Mouse (Mus musculus): Measurements from ENCODE around the gene Pde1b.

The Pde1b gene

DNA sequence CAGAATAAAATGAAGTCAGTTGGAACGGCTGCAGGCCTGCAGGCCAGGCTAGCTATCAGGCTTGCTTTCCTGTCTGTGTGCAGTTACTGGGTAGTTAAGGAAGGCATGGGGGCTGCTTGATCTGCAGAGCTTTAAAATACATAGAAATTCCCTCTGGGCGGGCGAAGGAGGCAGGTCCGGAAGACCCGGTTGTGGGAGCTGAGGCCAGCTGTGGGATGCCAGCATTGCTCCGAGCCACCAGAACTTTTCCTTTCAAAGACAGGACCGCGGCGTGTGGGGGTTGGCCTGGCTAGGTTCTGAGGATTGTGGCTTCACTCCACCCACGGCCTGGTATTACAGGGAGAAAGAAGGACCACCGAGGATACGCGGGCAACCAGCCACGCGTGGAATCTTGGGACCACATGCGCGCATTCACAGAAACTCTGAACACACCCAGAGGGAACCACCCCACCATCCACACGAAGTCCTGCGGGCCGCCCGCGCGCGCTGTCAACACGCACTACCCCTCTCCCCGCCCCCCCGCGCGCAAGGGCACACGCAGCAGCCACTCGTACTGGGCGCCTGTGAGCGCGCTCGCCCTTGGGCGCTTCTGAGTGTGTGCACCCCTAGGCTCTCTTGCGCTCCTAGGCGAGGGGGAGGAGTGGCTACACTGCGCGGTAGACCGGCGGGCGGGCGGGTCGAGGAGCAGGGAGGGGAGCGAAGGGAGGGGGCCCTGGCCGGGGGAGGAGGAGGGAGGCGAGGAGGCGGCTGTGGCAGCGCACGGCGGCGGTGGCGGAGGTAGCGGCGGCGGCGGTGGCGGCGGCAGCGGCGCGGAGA, at the start of gene Pde1b:
TSS of gene Pde1b (plus strand) at position 600 of the 816 bp plus-strand sequence.
- DNase-seq (ENCODE audit: low spot score) = no peak

DNA sequence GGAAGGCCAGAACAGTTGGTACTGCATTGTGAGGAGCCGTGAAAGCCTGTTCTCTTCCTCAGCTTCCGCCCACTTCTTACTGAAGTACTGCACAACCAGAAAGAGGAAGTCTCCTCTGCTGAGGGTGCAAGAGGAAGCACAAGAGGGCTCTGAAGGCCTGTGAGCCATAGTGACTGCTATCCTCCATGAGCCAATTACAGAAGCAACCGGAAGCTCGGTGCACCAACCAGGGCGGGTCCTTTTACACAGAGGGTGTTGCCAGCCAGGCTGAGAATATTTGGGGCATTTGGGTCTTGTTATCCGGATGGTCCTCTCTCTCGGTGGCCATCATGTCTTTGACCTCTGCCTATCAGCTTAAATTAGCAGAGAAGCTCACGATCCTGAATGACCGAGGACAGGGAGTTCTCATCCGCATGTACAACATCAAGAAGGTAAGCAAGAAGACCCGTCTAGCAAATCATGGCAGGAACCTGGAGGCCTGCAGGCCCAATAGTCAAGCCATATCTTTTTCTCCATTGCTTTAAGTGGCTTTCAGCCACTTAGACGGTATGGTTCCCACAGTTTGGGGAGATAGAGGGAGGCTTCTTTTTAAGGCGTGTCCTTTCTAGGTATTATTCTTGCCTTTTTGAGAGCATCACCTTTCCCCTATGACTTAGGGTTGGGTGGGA, 49.1 kb upstream of the Pde1b start, which contains the start of gene Nckap1l:
TSS of gene Nckap1l (plus strand) at position 244 of the 668 bp plus-strand sequence.
- no peak for DNase-seq (ENCODE audit: low spot score)

DNA sequence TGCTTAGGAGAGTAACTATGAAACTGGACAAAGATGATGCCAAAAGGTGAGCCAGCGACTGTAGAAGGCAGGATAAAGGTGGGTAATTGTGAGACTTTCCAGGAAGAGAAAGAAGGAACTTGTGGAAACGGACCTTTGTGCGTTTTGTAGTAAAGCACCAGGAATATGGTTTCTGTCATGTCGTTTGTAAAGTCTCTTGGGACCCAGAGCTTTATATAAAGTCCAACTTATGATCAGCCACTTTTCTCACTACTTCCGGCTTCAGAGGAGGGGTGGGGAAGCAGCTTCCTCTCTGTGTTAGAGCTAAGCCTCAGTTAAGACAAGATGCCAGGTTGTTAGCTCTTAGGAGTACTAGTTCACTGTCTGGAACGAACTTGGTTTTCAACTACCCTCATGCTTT, 48.4 kb upstream of the Pde1b start:
- no peak for DNase-seq (ENCODE audit: low spot score)

DNA sequence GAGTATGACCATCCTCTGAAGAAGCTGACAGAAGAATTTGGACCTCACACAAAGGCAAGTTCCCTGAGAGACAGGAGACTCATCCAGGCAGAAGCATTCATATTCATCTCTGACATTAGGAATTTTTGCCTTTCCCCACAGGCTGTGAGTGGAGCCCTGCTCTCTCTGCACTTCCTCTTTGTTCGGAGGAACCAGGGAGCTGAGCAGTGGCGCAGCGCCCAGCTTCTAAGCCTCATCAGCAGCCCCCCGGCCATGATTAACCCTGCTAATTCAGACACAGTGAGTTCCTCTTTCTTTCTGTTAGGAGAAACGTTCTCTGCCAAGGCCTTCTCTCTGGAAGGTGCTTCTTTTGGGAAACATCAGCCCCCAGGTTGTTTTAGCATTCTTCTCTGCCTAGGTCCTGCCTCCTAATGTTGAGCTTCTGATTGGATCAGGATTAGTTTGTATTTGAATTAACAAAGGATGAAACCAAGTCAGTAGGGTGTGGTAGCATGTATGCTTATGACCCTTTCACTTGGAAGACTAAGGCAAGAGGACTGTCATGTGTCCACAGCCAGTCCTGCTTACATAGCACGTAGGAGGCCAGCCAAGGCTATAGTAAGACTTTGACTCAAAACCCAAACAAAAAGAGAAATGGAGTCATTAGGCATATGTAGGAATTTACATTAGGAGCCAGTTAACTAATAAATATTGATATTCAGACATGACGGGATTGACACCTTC, 40.1 kb upstream of the Pde1b start:
- no peak for DNase-seq (ENCODE audit: low spot score)

DNA sequence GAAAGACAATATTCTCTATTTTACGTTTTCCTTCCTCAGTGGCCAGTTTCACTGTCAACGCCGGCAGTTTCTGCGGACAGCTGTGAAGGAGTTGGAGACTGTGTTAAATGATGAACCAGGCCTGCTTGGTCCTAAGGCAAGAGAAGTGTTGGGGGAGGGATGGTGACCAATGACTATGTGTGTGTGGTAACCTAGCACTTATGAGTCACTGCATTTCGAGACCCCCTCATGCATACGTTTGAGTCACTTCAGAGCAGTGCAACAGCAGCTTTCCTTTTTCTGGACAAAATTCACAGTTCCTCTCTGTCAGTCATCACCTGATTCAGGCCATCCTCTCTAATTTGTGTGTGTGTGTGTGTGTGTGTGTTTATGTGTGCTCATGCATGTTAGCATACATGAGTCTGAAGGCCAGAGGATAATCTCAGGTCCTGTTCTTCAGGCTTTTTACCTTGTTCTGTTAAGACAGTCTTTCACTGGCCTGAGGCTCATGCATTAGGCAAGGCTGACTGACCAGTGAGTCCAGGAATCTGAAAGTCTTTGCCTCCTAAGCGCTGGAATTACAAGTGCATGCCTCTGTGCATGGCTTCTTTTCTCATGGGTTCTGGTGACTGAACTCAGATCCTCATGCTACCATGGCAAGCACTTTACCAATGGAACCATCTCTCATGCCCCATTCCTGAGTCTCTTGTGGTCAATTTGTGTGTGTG, 31.2 kb upstream of the Pde1b start:
- DNase-seq (ENCODE audit: low spot score) = no peak

DNA sequence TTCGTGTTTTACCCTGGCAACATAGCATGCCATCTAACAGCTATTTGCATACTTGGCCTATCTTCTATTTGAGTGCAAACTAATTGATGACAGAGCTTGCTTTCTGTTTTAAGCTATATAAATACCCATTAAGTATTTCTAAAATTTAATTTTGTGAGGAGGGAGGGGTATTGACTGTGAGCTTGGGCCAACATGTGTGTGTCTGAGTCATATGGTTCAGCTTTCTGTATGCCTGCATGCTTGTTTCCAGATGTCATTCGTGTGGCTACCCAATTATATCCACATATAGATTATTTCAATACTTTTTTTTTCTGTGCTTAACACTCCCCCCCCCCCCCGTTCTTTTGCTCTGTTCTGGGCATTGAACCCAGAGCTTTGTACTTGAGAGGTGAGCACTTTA, 30.6 kb upstream of the Pde1b start:
- no peak for DNase-seq (ENCODE audit: low spot score)

DNA sequence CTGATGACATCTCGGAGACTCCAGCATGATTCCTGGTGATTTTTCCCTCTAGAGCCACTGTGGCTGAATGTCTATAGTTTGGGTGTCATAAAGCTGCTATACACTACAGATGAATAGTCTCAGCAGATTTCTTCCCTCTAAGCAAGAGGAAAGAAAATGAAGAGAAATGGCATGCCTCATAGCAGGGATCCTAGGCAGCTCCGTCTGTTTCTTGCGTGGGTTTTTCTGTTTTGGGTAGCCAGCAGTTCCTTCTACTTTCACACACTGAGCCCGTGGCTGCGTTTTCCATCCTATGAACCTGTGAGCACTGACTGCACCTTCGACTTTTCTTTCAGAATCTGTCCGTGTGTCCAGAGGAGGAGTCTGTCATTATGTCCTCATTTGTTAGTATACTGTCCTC, 29.7 kb upstream of the Pde1b start:
- DNase-seq (ENCODE audit: low spot score) = no peak

DNA sequence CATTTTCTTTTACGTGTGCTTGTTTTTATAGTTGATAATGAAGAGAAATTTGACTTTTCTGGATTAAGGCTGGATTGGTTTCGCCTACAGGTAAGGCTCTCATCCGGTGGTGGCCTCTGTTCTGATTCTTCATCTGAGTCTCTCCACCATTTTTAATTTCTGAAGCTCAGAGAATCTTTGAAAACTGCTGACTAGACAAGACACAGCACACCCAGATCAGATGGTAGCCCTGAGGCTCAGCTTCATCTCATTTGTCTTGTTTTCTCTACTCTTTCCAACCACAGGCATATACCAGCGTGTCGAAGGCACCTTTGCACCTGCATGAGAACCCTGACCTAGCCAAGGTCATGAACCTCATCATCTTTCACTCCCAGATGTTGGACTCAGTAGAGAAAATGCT, 29.1 kb upstream of the Pde1b start:
- DNase-seq (ENCODE audit: low spot score) = no peak

DNA sequence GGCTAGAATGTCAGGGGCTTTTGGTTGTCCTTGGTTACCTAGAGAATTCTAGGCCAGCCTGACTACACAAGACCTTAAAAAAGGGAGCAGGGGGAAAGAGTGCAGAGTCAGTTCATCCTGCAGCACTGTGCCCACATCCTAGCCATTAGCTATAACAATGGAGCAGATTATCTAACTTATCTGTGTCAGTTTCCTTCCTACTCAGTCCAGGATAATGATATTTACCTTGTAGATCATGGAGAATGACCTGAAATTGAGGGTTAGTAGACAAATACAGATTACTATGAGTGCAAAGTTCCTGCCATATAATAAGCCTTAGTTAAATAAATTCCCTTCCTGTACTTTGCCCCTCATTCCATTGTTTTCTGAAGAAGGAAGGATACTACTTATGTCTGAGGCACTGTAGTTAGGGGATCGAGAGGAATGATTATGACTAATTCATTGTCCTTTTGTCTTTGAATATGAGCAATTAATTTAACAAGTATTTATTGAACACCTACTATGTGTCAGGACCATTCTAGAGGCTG, 23.7 kb upstream of the Pde1b start:
- DNase-seq (ENCODE audit: low spot score) = no peak

DNA sequence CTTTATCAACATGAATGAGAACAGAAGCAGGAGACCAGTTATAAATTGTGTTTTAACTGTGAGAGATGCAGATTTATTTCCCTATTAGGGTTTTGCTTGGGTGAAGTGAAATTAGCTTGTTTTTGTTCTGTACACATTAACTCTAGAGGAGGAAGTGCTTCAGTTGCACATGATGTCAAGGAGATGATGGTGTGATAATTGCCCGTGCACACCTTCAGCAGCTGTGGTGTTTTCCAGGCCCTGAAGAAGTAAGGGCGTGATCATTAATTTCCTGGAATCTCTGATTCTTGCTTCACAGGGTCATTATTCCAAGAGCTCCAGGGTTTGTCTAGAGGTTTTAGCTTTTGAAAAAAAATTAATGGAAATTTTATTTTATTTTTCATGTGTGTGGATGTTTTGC, 22.7 kb upstream of the Pde1b start:
- no peak for DNase-seq (ENCODE audit: low spot score)

DNA sequence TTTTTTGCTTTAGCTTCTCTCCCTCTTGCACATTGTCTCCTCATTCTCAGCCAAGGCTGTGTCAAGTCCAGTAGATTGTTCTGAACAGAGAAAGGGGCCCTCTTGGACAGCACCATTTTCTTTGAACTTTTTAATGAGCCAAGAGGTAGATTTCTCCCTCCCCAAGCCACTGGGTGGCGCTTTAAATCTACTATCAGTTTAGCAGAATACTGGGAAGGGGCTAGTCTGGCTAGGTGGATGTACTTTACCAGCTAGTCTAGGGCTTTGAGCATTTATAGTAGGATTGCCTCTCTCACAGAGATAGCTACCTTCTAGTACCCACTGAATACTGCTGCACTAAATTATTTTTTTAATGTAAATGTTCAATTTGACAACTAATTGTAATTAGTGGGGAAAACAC, 20.3 kb upstream of the Pde1b start:
- DNase-seq (ENCODE audit: low spot score) = peak; percentile 26

DNA sequence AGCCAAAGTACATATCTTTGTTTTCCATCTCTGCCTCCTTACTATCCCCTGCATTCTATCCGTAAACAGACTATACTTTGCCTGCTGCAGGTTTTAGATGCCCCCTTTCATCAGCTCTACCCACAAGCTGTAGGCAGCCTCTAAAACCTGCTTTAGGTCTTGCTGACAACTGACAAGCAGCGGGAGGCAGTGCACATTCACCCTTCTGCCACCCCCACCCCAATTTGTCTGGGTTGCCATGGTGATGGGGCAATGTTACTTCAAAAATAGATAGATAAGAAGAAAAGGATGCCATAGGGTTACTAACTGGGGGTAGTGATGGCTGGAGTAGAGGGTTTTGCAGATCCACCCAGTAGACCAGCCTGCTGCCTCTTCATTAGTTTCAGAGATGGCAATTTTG, 18.3 kb upstream of the Pde1b start:
- DNase-seq (ENCODE audit: low spot score) = no peak

DNA sequence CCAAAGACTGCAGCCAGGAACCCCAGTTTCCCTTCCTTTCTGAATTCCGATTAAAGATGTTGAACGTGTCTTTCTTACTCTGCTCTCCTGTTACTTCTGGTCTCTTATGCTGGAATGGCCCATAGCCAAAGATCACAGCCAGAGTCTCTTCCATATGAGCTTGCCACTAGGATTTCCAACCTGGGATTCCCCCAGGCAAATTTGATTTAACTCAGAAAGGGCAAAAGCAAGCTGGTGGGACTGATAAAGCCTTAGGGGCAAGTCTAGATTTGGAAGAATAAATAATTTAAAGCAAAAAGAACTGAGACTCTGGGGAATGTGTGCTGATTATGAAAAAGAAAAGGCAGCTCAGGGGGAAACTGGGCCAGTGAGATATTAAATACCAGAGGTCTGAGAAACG, 17.7 kb upstream of the Pde1b start:
- DNase-seq (ENCODE audit: low spot score) = no peak

DNA sequence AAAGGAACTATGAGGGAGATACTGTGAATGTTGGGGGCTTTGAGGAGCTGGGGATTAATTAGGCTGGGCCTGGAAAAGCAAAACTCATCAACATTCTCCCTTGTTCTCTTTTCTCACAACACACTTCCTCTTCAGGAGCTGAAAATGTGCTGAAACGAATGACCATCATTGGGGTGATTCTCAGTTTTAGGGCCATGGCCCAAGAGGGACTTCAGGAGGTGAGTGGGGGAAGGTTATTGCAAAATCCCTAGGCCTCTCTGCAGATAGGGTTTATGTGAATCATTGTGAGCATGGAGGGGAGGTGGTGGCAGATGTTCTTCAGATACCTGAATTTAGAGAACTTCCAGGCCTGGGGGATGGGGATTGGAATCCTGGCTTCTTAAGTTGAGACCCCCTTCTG, 16.2 kb upstream of the Pde1b start:
- no peak for DNase-seq (ENCODE audit: low spot score)

DNA sequence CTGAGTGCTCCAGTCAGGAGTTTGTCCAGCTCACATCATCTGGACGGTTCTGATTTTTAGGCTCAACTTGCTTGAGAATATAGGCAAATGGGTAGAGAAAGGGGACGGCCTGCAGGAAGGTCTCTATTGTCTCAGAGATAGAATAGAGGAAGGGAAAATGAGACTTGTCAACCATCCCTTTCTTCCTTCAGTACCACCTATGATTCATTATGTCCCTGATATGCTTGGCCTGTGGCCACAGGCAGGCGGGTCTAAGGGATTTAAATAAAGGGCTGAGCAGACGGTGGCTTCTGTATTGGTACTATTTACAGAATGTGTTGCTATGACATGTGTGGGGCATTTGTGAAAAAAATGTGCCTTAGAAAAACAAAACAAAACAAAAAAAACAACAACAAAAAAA, 14.5 kb upstream of the Pde1b start:
- no peak for DNase-seq (ENCODE audit: low spot score)

DNA sequence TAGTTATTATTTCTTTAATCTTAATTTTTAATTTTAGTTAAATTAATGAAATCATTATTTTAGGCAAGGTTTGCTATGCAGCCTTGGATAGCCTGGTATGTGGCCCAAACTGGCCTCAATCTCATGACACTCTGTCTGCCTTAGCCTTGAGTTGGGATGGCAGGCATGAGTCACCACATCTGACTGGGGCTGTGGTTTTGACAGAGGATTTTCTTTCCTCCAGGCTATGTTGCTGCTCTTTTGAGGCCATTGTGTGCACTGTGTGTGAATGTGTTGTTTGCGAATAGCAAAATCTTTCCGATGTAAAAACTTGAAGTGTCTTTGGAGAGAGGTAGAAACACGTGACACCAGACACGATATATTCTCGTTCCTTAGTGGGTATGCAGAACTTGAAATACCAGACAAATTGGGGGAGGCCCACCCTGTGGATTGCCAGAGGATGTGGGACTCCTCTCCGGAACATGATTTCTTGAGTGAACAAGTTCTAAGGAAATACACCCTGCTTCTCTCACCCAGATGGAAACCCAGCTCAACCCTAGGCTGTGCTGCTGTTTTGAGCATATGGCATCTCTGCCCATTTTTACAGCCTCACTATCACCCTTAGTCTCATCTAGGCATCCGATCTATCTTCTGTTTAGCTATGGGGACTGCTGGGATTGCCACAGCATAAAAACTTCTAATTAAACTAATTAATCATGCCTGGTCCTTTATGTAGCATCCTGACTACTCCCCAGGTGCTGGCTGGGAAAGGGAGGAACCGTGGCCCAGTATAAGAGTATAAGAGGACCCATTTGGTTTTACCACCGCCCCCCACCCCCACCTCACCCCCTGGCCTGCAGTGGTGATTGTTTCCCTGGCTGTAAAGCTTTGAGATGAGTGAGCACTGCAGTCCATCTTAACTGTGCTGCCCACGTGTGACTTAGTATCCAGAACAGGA, 6.4 kb upstream of the Pde1b start:
- DNase-seq (ENCODE audit: low spot score) = peak; percentile 34

DNA sequence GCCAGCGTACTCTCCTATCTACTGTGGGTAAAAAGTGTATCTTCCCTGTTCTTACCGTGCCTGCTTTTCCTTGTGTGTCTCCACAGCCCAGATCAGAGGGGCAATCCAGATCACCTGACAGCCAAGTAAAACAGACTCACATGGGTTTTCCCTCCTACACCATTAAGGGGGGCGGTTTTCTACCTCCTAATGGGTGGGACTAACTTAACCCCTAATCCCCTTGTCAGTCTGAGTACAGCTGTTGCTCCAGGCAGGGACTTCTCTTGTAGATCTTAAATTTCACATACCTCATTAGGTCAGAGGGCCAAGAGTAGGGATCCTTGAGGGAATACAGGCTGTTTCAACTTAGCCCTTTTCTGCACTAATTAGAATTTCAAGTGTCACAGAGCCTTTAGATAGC, 4.7 kb upstream of the Pde1b start:
- DNase-seq (ENCODE audit: low spot score) = no peak

DNA sequence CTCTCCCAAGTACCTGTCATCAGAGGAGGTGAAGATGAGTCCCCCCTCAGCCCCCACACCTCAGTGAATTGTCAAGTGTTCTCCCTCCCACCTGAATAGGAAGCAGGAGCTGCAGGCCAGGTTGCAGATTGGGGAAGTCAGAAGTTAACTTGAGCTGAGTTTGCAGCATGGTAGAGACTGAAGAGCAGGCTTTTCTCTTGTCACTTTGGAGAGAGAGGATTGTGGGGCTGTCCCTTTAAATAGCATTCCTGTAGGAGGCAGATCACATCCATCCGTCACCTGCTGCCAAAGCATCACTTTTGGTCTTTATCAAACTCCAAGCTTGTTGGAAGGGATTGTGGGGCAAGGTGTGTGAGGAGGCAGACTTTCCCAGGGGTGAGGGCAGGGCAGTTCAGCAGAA, 2.1 kb upstream of the Pde1b start:
- no peak for DNase-seq (ENCODE audit: low spot score)

DNA sequence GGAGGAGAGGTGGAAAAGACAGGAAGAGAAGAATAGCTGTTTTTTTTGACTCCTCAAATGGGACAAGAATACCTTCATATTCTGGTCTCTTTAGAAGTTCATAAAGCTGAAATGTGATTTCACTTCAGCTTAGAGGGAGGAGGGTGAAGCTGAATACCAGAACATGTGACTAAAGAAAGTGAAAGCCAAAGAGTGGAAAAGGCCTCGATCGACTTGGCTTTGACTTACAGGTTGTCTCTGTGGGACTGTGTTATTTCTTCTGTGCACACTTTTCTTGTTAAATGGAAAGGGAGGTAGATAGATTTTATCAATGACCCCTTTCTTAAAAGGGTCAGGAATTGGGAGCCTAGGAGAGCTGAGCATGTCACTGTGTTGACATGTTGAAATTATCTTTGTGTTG, 1.6 kb upstream of the Pde1b start:
- peak; percentile 45 for DNase-seq (ENCODE audit: low spot score)

DNA sequence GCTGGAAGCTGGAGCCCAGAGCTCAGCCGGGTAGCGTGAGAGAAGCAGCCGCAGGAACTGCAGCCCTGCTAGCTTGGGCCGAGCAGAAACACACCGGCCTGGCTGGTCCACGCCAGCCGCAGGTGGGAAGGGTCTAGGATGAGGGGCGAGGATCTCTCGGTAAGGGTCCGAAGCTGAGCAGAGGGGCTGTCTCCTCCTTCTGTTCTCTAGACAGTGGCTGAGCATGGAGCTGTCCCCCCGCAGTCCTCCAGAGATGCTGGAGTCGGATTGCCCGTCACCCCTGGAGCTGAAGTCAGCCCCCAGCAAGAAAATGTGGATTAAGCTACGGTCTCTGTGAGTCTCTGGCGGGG, 392 bp downstream of the Pde1b start:
- DNase-seq (ENCODE audit: low spot score) = no peak

DNA sequence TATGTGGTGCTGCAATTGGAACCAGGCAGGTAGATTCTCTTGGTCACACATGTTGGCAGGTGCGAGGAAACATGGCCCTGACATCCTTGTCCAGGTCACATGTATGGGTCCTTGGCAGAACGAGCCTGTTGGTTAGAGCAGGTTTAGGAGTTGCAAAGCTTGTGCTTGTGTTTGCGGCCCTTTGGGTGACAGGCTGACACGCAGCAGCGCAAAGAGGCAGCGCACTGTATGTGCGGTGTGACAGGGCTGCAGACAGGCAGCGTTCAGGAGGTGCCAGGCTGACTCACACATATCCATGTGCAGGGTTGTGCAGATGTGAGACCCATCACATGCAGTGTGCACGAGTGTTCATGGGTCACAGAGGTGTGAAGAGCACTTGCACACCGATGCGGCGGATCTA, 826 bp downstream of the Pde1b start:
- DNase-seq (ENCODE audit: low spot score) = no peak

Measured in adipocyte (in vitro differentiated cells).